Mouse (Mus musculus) CH12.LX (cell line): Measurements from ENCODE around the gene Palmd. TPM values are rescaled to one million over a fixed set of nuclear protein-coding genes. Genes with fewer than 3 reads are reported as not detected.

Experiments
- DNase-seq: peaks from one replicate; pipeline ENCODE4 v3.0.0-alpha.2; 2013; ENCODE audit errors: extremely low read depth
- H3K27ac ChIP-seq: 2 replicates; pipeline ENCODE4 v1.5.1; 2012; ENCODE audit warnings: low read depth, mild to moderate bottlenecking, control low read depth, moderate library complexity; ENCODE audit not compliant: insufficient read depth
- H3K27me3 ChIP-seq: replicated peaks from 2 replicates; pipeline ENCODE3; 2012; ENCODE audit warnings: inconsistent platforms
- H3K36me3 ChIP-seq, 2 experiments: replicated peaks in 1 of 2; 2 replicates each; pipeline versions ENCODE3 to v1.6.1; 2012; ENCODE audit warnings: inconsistent platforms in 1 of 2, low read length in 1 of 2, mild to moderate bottlenecking in 1 of 2, mixed read lengths in 1 of 2, moderate library complexity in 1 of 2; ENCODE audit not compliant: control insufficient read depth in 1 of 2, insufficient read depth in 1 of 2
- H3K4me1 ChIP-seq, 2 experiments: 2 replicates each; pipeline ENCODE4 v1.6.1; 2012; ENCODE audit warnings: inconsistent platforms in 1 of 2, moderate library complexity in 1 of 2; ENCODE audit not compliant: insufficient read depth in 2 of 2, control insufficient read depth in 1 of 2
- H3K4me2 ChIP-seq: 2 replicates; pipeline ENCODE4 v1.6.1; 2012; ENCODE audit warnings: low read depth, mild to moderate bottlenecking, control low read depth; ENCODE audit not compliant: poor library complexity, insufficient read depth, severe bottlenecking
- H3K4me3 ChIP-seq, 3 experiments: fragments of 150-350 bp in 1 of 3; sonication (generic) in 1 of 3; replicated peaks in 1 of 3; 2 replicates each; pipeline versions ENCODE3 to v1.5.1; 2011 to 2012; ENCODE audit warnings: low read depth in 2 of 3, low read length in 2 of 3, mild to moderate bottlenecking in 2 of 3, moderate library complexity in 2 of 3, control low read depth in 1 of 3, improper control_type of control experiment in 1 of 3, inconsistent platforms in 1 of 3, mixed read lengths in 1 of 3; ENCODE audit not compliant: poor library complexity in 1 of 3
- H3K79me2 ChIP-seq: replicated peaks from 2 replicates; pipeline ENCODE4 v1.6.1; 2012; ENCODE audit warnings: mild to moderate bottlenecking, moderate library complexity; ENCODE audit not compliant: control insufficient read depth, poor library complexity, insufficient read depth, severe bottlenecking; ENCODE audit errors: extremely low read depth
- H3K9ac ChIP-seq: 2 replicates; pipeline ENCODE4 v1.6.1; 2012; ENCODE audit warnings: low read depth, mild to moderate bottlenecking, control low read depth, moderate library complexity; ENCODE audit not compliant: insufficient read depth
- H3K9me3 ChIP-seq: replicated peaks from 2 replicates; pipeline ENCODE3; 2012; ENCODE audit warnings: low read length, inconsistent platforms, mixed read lengths
- CHD1 ChIP-seq: IDR thresholded peaks from 2 replicates; pipeline ENCODE4 v1.6.1; 2012; ENCODE audit warnings: low read depth, low read length, improper control_type of control experiment, inconsistent platforms
- CHD2 ChIP-seq: IDR thresholded peaks from 2 replicates; pipeline ENCODE4 v1.6.1; 2011; ENCODE audit warnings: low read length, improper control_type of control experiment
- CTCF ChIP-seq, 2 experiments: IDR thresholded peaks in 1 of 2; conservative IDR thresholded peaks in 1 of 2; 2 replicates each; pipeline ENCODE4 v1.5.1; 2011 to 2012; ENCODE audit warnings: low read depth in 2 of 2, low read length in 2 of 2, improper control_type of control experiment in 1 of 2, inconsistent platforms in 1 of 2, mild to moderate bottlenecking in 1 of 2, moderate library complexity in 1 of 2
- ELF1 ChIP-seq: IDR thresholded peaks from 2 replicates; pipeline ENCODE4 v1.6.1; 2014; ENCODE audit warnings: low read depth, mild to moderate bottlenecking, inconsistent platforms, low read length, improper control_type of control experiment
- EP300 ChIP-seq: IDR thresholded peaks from 2 replicates; pipeline ENCODE4 v1.6.1; 2011; ENCODE audit warnings: low read length, improper control_type of control experiment
- GABPA ChIP-seq: IDR thresholded peaks from 2 replicates; pipeline ENCODE4 v1.6.1; 2012; ENCODE audit warnings: low read depth, low read length, improper control_type of control experiment, inconsistent platforms; ENCODE audit not compliant: insufficient replicate concordance
- IRF4 ChIP-seq: IDR thresholded peaks from 2 replicates; pipeline ENCODE4 v1.6.1; 2014; ENCODE audit warnings: low read depth, mild to moderate bottlenecking, inconsistent platforms, low read length, improper control_type of control experiment
- JUND ChIP-seq: conservative IDR thresholded peaks from 2 replicates; pipeline ENCODE4 v1.6.1; 2011; ENCODE audit warnings: low read depth, low read length, improper control_type of control experiment
- MAFK ChIP-seq: IDR thresholded peaks from 2 replicates; pipeline ENCODE4 v1.6.1; 2011; ENCODE audit warnings: low read length, improper control_type of control experiment; ENCODE audit not compliant: insufficient replicate concordance
- MAX ChIP-seq: IDR thresholded peaks from 2 replicates; pipeline ENCODE4 v1.6.1; 2011; ENCODE audit warnings: low read length, improper control_type of control experiment
- MXI1 ChIP-seq: IDR thresholded peaks from 2 replicates; pipeline ENCODE4 v1.6.1; 2011; ENCODE audit warnings: mild to moderate bottlenecking, low read depth, low read length, improper control_type of control experiment
- NELFE ChIP-seq: IDR thresholded peaks from 2 replicates; pipeline ENCODE4 v1.6.1; 2011; ENCODE audit warnings: low read depth, low read length, improper control_type of control experiment
- NRF1 ChIP-seq: IDR thresholded peaks from 2 replicates; pipeline ENCODE4 v1.6.1; 2014; ENCODE audit warnings: low read depth, mild to moderate bottlenecking, inconsistent platforms, low read length, improper control_type of control experiment, moderate library complexity
- PAX5 ChIP-seq: IDR thresholded peaks from 2 replicates; pipeline ENCODE4 v1.6.1; 2012; ENCODE audit warnings: low read length, inconsistent platforms, mixed read lengths
- POLR2A ChIP-seq: IDR thresholded peaks from 2 replicates; pipeline ENCODE4 v1.6.1; 2011; ENCODE audit warnings: low read depth, mild to moderate bottlenecking, improper control_type of control experiment, low read length
- RAD21 ChIP-seq: IDR thresholded peaks from 2 replicates; pipeline ENCODE4 v1.6.1; 2011; ENCODE audit warnings: low read depth, mild to moderate bottlenecking, low read length, improper control_type of control experiment, moderate library complexity
- RCOR1 ChIP-seq: conservative IDR thresholded peaks from 2 replicates; pipeline ENCODE4 v1.6.1; 2012; ENCODE audit warnings: low read depth, mild to moderate bottlenecking, inconsistent platforms, low read length, improper control_type of control experiment
- SIN3A ChIP-seq: IDR thresholded peaks from 2 replicates; pipeline ENCODE4 v1.6.1; 2012; ENCODE audit warnings: low read length, improper control_type of control experiment, inconsistent platforms
- SMC3 ChIP-seq: IDR thresholded peaks from 2 replicates; pipeline ENCODE4 v1.6.1; 2011; ENCODE audit warnings: low read depth, low read length, improper control_type of control experiment
- TBP ChIP-seq: conservative IDR thresholded peaks from 2 replicates; pipeline ENCODE4 v1.6.1; 2011; ENCODE audit warnings: low read depth, low read length, improper control_type of control experiment
- TCF12 ChIP-seq: IDR thresholded peaks from 2 replicates; pipeline ENCODE4 v1.6.1; 2014; ENCODE audit warnings: low read depth, mild to moderate bottlenecking, inconsistent platforms, low read length, improper control_type of control experiment
- UBTF ChIP-seq: IDR thresholded peaks from 2 replicates; pipeline ENCODE4 v1.6.1; 2012; ENCODE audit warnings: low read depth, mild to moderate bottlenecking, inconsistent platforms, low read length, improper control_type of control experiment, moderate library complexity
- USF1 ChIP-seq: IDR thresholded peaks from 2 replicates; pipeline ENCODE4 v1.6.1; 2014; ENCODE audit warnings: low read depth, mild to moderate bottlenecking, inconsistent platforms, low read length, improper control_type of control experiment
- USF2 ChIP-seq: conservative IDR thresholded peaks from 2 replicates; pipeline ENCODE4 v1.6.1; 2011; ENCODE audit warnings: low read depth, low read length, improper control_type of control experiment
- ZC3H11A ChIP-seq: IDR thresholded peaks from 2 replicates; pipeline ENCODE4 v1.6.1; 2012; ENCODE audit warnings: low read depth, mild to moderate bottlenecking, inconsistent platforms, low read length, improper control_type of control experiment
- ZMIZ1 ChIP-seq: IDR thresholded peaks from 2 replicates; pipeline ENCODE4 v1.6.1; 2012; ENCODE audit warnings: low read depth, mild to moderate bottlenecking, inconsistent platforms, low read length, improper control_type of control experiment
- ZNF384 ChIP-seq: IDR thresholded peaks from 2 replicates; pipeline ENCODE4 v1.6.1; 2012; ENCODE audit warnings: low read depth, low read length, improper control_type of control experiment, inconsistent platforms
- dilution Hi-C: fragments of 300-500 bp; cut with MboI; formaldehyde crosslinking; loops from 2 replicates; pipeline ENCODE4 v1.14.3; 2020; ENCODE audit warnings: low sequenced_read_pairs; ENCODE audit not compliant: extremely low pct_unique_long_range_greater_than_20kb, extremely low pct_ligation_motif_present
- in situ Hi-C: fragments of 300-500 bp; cut with MboI; formaldehyde crosslinking; loops from 3 replicates; pipeline ENCODE4 v1.14.3; 2019; ENCODE audit warnings: low sequenced_read_pairs, low pct_ligation_motif_present, low pct_unique_long_range_greater_than_20kb, mixed read lengths
- polyA plus RNA-seq: library from polyadenylated mRNA; unstranded; fragments of >175 nt; gene quantifications from 2 replicates; pipeline ENCODE4 v1.2.1, GENCODE M21; 2012; ENCODE audit warnings: low read depth; ENCODE audit not compliant: insufficient read length
- total RNA-seq, 2 experiments: library from RNA; depleted of rRNA; stranded (reverse); fragments of 300-350 nt in 1 of 2; fragments of >200 nt in 1 of 2; gene quantifications; 2 replicates each; pipeline ENCODE4 v1.2.3; 2012 to 2014

Palmd gene
- total and polyA plus RNA-seq, 3 experiments, result not detected

DNA sequence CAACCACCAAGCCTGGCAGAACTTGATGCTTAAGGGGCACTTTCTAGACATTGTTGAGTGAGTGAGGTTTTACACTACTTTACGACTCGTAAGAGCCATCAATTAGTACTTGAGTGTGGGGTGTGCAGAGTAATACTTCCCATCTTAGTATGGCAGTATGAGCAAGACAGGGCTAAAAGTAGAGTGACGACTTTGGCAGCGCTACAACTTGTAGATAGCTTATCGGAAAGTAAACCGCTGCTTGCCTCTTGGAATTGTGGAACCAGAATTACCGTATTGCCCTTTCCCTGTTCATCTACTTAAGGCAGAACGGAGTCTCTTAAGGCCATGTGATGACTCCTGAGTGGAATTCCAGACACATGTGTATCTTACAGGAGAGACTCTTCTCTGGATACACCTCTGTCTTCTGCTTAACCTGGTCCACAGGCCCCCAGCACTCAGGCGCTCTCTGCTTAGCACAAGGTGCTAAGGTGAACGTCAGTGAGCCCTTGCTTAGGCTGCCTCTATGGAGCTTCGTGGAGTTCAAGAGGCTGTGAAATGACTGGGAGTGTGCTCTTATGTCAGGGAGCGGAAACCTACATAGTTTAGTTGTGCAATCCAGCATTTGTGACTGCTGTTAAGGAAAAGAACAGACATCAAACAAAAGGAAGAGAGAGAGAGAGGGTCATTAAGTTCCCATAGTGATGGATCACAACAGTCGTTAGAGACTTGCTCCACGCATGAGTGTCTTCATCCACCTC is 86.4 kb downstream of the Palmd start:
- no peak overlapping the region for H3K27ac ChIP-seq
- peaks cover 41 to 84% of the 10 kb centered on the region in 2 experiments for H3K36me3 ChIP-seq
- no peaks in the 10 kb centered on the region for H3K27me3 ChIP-seq
- no peaks in the 10 kb centered on the region for H3K79me2 ChIP-seq
- TF ChIP-seq SMC3 (no peak), ZC3H11A (no peak), IRF4 (no peak), USF2 (no peak), SIN3A (no peak), MAFK (no peak), MAX (no peak), CHD1 (no peak), JUND (no peak), CTCF (conservative IDR thresholded peaks at IDR 0.05 in 1 of 2, IDR thresholded peaks at IDR 0.05 in 1 of 2; ENCODE audit: low read depth in 2 of 2, low read length in 2 of 2) (no peak), TCF12 (no peak), NELFE (no peak), CHD2 (no peak), UBTF (no peak), ZNF384 (no peak), PAX5 (no peak), USF1 (no peak)
- in situ Hi-C loops (no loop called here), dilution Hi-C loops (no loop called here)
- H3K9me3 ChIP-seq, result no peaks in the 10 kb centered on the region
- H3K4me2 ChIP-seq, result no peak overlapping the region
- no peak overlapping the region for H3K4me3 ChIP-seq
- DNase-seq, result no peak
- no peaks in the 10 kb centered on the region for H3K4me1 ChIP-seq
- no peak overlapping the region for H3K9ac ChIP-seq

DNA sequence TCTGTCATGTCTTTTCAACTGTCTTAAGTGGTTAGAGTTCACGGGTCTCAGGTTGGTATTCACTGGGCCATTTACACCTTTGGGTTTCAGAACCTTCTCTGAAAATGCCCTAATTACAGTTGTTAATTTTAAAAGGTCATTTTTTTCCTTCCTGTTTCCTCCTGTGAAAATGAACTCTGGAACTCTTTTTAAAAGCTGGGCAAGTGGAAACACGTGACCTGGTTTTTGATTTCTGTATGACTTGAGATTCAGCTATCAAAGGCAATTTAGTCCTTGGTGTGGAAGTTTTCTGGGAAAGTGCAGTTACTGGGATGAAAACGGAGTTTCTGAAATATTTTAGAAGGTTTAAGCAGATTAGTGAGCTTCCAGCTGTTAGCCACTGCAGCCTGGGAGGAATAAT is 98.4 kb downstream of the Palmd start:
- peaks cover 1 to 24% of the 10 kb centered on the region in 2 experiments for H3K4me1 ChIP-seq
- dilution Hi-C loops, result no loop called here
- no peaks in the 10 kb centered on the region for H3K27me3 ChIP-seq
- no peak for TF ChIP-seq SMC3
- no peak for TF ChIP-seq ZNF384
- no peak for TF ChIP-seq IRF4
- TF ChIP-seq GABPA, result no peak
- no peak for TF ChIP-seq POLR2A
- TF ChIP-seq CHD2, result no peak
- TF ChIP-seq ZMIZ1, result no peak
- TF ChIP-seq EP300, result no peak
- TF ChIP-seq CTCF (conservative IDR thresholded peaks at IDR 0.05 in 1 of 2, IDR thresholded peaks at IDR 0.05 in 1 of 2; ENCODE audit: low read depth in 2 of 2, low read length in 2 of 2), result no peak
- no peak for TF ChIP-seq RAD21
- no peak for TF ChIP-seq USF2
- no peak for TF ChIP-seq UBTF
- no peak for TF ChIP-seq NRF1
- TF ChIP-seq ELF1, result no peak
- TF ChIP-seq MXI1, result no peak
- TF ChIP-seq TBP, result no peak
- no peak for TF ChIP-seq RCOR1
- no peak for TF ChIP-seq MAX
- TF ChIP-seq, all 38 proteins: peak for 0
- in situ Hi-C loops, result no loop called here
- Histone ChIP-seq H3K27ac (no peak overlapping the region), H3K9me3 (no peaks in the 10 kb centered on the region), H3K36me3 (peaks cover 5 to 62% of the 10 kb centered on the region in 2 experiments), H3K9ac (no peak overlapping the region), H3K4me3 (no peak overlapping the region), H3K4me2 (no peak overlapping the region), H3K79me2 (no peaks in the 10 kb centered on the region)
- DNase-seq, result no peak
